Mouse (Mus musculus) heart, embryonic 11.5 days (tissue): ENCODE results near the gene Phf14. TPM values are rescaled to one million over a fixed set of nuclear protein-coding genes. Genes with fewer than 3 reads are reported as not detected.
A peak's percentile ranks its signal among the peaks of the same experiment; 100 is the strongest.
"Not testable (repeated sequence)": the region's sequence is repeated elsewhere in the genome, so short reads cannot be mapped to it uniquely, and the experiment has no call there.

Experiments used
- ATAC-seq: fragments of 200-750 bp; cut with Nextera tagmentation; replicated peaks from 2 replicates; pipeline ENCODE4 v1.8.0; 2017; ENCODE audit warnings: moderate library complexity; ENCODE audit not compliant: insufficient number of reproducible peaks, low FRiP score, low TSS enrichment
- H3K27ac ChIP-seq: fragments of 300-500 bp; sonication (generic); 2 replicates; pipeline ENCODE4 v1.5.1; 2014; ENCODE audit warnings: mild to moderate bottlenecking, low read depth, low read length
- H3K27me3 ChIP-seq: fragments of 300-500 bp; sonication (generic); 2 replicates; pipeline ENCODE4 v1.6.1; 2014; ENCODE audit warnings: mild to moderate bottlenecking, low read length, mixed read lengths; ENCODE audit not compliant: control insufficient read depth, insufficient read depth
- H3K36me3 ChIP-seq: fragments of 300-500 bp; sonication (generic); 2 replicates; pipeline ENCODE4 v1.6.1; 2014; ENCODE audit warnings: mild to moderate bottlenecking, low read length, moderate library complexity, mixed read lengths; ENCODE audit not compliant: control insufficient read depth, insufficient read depth
- H3K4me1 ChIP-seq: fragments of 300-500 bp; sonication (generic); 2 replicates; pipeline ENCODE4 v1.6.1; 2014; ENCODE audit warnings: low read length; ENCODE audit not compliant: control insufficient read depth, insufficient read depth
- H3K4me2 ChIP-seq: fragments of 300-500 bp; sonication (generic); 2 replicates; pipeline ENCODE4 v1.6.1; 2014; ENCODE audit warnings: mild to moderate bottlenecking, moderate library complexity
- H3K4me3 ChIP-seq: fragments of 300-500 bp; sonication (generic); 2 replicates; pipeline ENCODE4 v1.5.1; 2014; ENCODE audit warnings: low read depth, low read length
- H3K9ac ChIP-seq: fragments of 300-500 bp; sonication (generic); 2 replicates; pipeline ENCODE4 v1.6.1; 2014; ENCODE audit warnings: mild to moderate bottlenecking, low read depth, low read length, moderate library complexity
- H3K9me3 ChIP-seq: fragments of 300-500 bp; sonication (generic); replicated peaks from 2 replicates; pipeline ENCODE4 v1.6.1; 2016; ENCODE audit warnings: low read length; ENCODE audit not compliant: control insufficient read depth
- WGBS: fragments of 180-500 bp; shearing (Covaris S2); extraction: QIAGEN DNeasy Blood & Tissue Kit; methylation state at CpG from one replicate; pipeline ENCODE4 v1.1.7; 2014; ENCODE audit not compliant: insufficient replicate concordance; 5-methylcytosine and 5-hydroxymethylcytosine counted together
- polyA plus RNA-seq: library from polyadenylated mRNA; unstranded; fragments of >200 nt; fragmentation: Nextera tagmentation; extraction: Ambion mirVana; gene quantifications from 2 replicates; pipeline ENCODE4 v1.2.1, GENCODE M21; 2014

Gene Phf14
- polyA plus RNA-seq, 1 experiment from 2014 or later: 59.9 TPM

- 51% methylated on average over 11 of the region's 11 CpGs for WGBS
- no peak overlapping the region for H3K27ac ChIP-seq
- no peaks in the 10 kb centered on the region for H3K36me3 ChIP-seq
These were observed 209.6 kb downstream of the Phf14 start for GRCm38 (mm10) chr6:12116926-12117818.

GRCm38 (mm10) chr6:12117819-12118570 is 210.4 kb downstream of the Phf14 start:
- Histone ChIP-seq H3K9me3 (no peaks in the 10 kb centered on the region), H3K4me3 (no peak overlapping the region), H3K4me2 (no peak overlapping the region), H3K27ac (no peak overlapping the region), H3K9ac (no peak overlapping the region), H3K4me1 (no peaks in the 10 kb centered on the region), H3K36me3 (no peaks in the 10 kb centered on the region), H3K27me3 (no peaks in the 10 kb centered on the region)
- ATAC-seq: no peak
- 73% methylated on average over 9 of the region's 9 CpGs for WGBS

More at GRCm38 (mm10) chr6:12116926-12117818, 209.6 kb downstream of the Phf14 start:
- Histone ChIP-seq H3K27me3 (no peaks in the 10 kb centered on the region), H3K4me2 (no peak overlapping the region), H3K4me3 (no peak overlapping the region), H3K9me3 (no peaks in the 10 kb centered on the region), H3K9ac (no peak overlapping the region), H3K4me1 (no peaks in the 10 kb centered on the region)
- ATAC-seq: no peak

GRCm38 (mm10) chr6:12122759-12123158 is 215.2 kb downstream of the Phf14 start:
- Histone ChIP-seq H3K27ac (no peak overlapping the region), H3K4me1 (no peaks in the 10 kb centered on the region), H3K9ac (no peak overlapping the region), H3K4me3 (no peak overlapping the region), H3K27me3 (no peaks in the 10 kb centered on the region), H3K36me3 (no peaks in the 10 kb centered on the region), H3K9me3 (no peaks in the 10 kb centered on the region), H3K4me2 (no peak overlapping the region)
- ATAC-seq: no peak

- peak; percentile 65; the same call in 1 of the 2 replicates for ATAC-seq
- 26% methylated on average over 17 of the region's 17 CpGs for WGBS
- H3K9ac ChIP-seq: no peak overlapping the region
These were observed 217.6 kb downstream of the Phf14 start for GRCm38 (mm10) chr6:12125031-12125803.

GRCm38 (mm10) chr6:12126601-12127000 is 219.0 kb downstream of the Phf14 start:
- not testable (repeated sequence) for H3K36me3 ChIP-seq, H3K27me3 ChIP-seq, H3K9ac ChIP-seq, H3K27ac ChIP-seq, H3K9me3 ChIP-seq, H3K4me1 ChIP-seq, ATAC-seq, H3K4me2 ChIP-seq, H3K4me3 ChIP-seq
- 45% methylated on average over 7 of the region's 7 CpGs for WGBS

More at GRCm38 (mm10) chr6:12125031-12125803, 217.6 kb downstream of the Phf14 start:
- Histone ChIP-seq H3K9me3 (no peaks in the 10 kb centered on the region), H3K27ac (no peak overlapping the region), H3K27me3 (no peaks in the 10 kb centered on the region), H3K36me3 (no peaks in the 10 kb centered on the region), H3K4me2 (peak overlapping the region; percentile 47), H3K4me1 (no peaks in the 10 kb centered on the region), H3K4me3 (no peak overlapping the region)

- H3K36me3 ChIP-seq: no peaks in the 10 kb centered on the region
- H3K9me3 ChIP-seq: no peaks in the 10 kb centered on the region
- H3K4me3 ChIP-seq: no peak overlapping the region
- H3K9ac ChIP-seq: no peak overlapping the region
- H3K27me3 ChIP-seq: no peaks in the 10 kb centered on the region
- no peak for ATAC-seq
- H3K4me1 ChIP-seq: no peaks in the 10 kb centered on the region
- H3K27ac ChIP-seq: no peak overlapping the region
- 75% methylated on average over 4 of the region's 4 CpGs for WGBS
- no peak overlapping the region for H3K4me2 ChIP-seq
These were observed 219.7 kb downstream of the Phf14 start for GRCm38 (mm10) chr6:12127287-12127686.

Other genes with a start within 250 kb of the Phf14 start
- 1,392 and 1,479 TPM in 2 replicates for gene Ndufa4, start 312 bp upstream of the Phf14 start, polyA plus RNA-seq